Mouse (Mus musculus): ENCODE measurements around the gene Oit1.

Gene Oit1

GRCm38 (mm10) chr14:8335947-8336346, 42.6 kb downstream of the Oit1 start:
- no peak for DNase-seq (ENCODE audit: low spot score in 2 of 2)

- DNase-seq (ENCODE audit: low spot score in 2 of 2) = no peak
Measured at GRCm38 (mm10) chr14:8334511-8334910, 44.0 kb downstream of the Oit1 start.

GRCm38 (mm10) chr14:8332314-8333252, 46.0 kb downstream of the Oit1 start:
- DNase-seq (ENCODE audit: low spot score in 2 of 2) = no peak

- DNase-seq (ENCODE audit: low spot score in 2 of 2) = no peak
Measured at GRCm38 (mm10) chr14:8331307-8331905, 47.1 kb downstream of the Oit1 start.

GRCm38 (mm10) chr14:8330390-8330789, 48.2 kb downstream of the Oit1 start:
- no peak for DNase-seq (ENCODE audit: low spot score in 2 of 2)

- no peak for DNase-seq (ENCODE audit: low spot score in 2 of 2)
Measured at GRCm38 (mm10) chr14:8329552-8329951, 49.0 kb downstream of the Oit1 start.

GRCm38 (mm10) chr14:8327371-8327770, 51.2 kb downstream of the Oit1 start:
- DNase-seq (ENCODE audit: low spot score in 2 of 2) = no peak

GRCm38 (mm10) chr14:8326961-8327360, 51.6 kb downstream of the Oit1 start:
- no peak for DNase-seq (ENCODE audit: low spot score in 2 of 2)

- no peak for DNase-seq (ENCODE audit: low spot score in 2 of 2)
Measured at GRCm38 (mm10) chr14:8325746-8326145, 52.8 kb downstream of the Oit1 start.

- no peak for DNase-seq (ENCODE audit: low spot score in 2 of 2)
Measured at GRCm38 (mm10) chr14:8320528-8320927, 58.0 kb downstream of the Oit1 start.

GRCm38 (mm10) chr14:8317194-8318097, 61.1 kb downstream of the Oit1 start, which contains the start of gene Fam107a:
Fam107a (minus strand) TSS chr14:8318023.
- no peak for DNase-seq (ENCODE audit: low spot score in 2 of 2)

GRCm38 (mm10) chr14:8316366-8317193, 62.0 kb downstream of the Oit1 start:
- no peak for DNase-seq (ENCODE audit: low spot score in 2 of 2)

GRCm38 (mm10) chr14:8315169-8315568, 63.4 kb downstream of the Oit1 start:
- no peak for DNase-seq (ENCODE audit: low spot score in 2 of 2)

- DNase-seq (ENCODE audit: low spot score in 2 of 2) = no peak
Measured at GRCm38 (mm10) chr14:8314536-8314935, 64.0 kb downstream of the Oit1 start.

- DNase-seq (ENCODE audit: low spot score in 2 of 2) = no peak
Measured at GRCm38 (mm10) chr14:8313877-8314276, 64.7 kb downstream of the Oit1 start.

- DNase-seq (ENCODE audit: low spot score in 2 of 2) = no peak
Measured at GRCm38 (mm10) chr14:8309621-8310141, 68.9 kb downstream of the Oit1 start.

GRCm38 (mm10) chr14:8308650-8309049, 69.9 kb downstream of the Oit1 start:
- DNase-seq (ENCODE audit: low spot score in 2 of 2) = no peak

- no peak for DNase-seq (ENCODE audit: low spot score in 2 of 2)
Measured at GRCm38 (mm10) chr14:8306884-8307283, 71.7 kb downstream of the Oit1 start.

GRCm38 (mm10) chr14:8305014-8305413, 73.5 kb downstream of the Oit1 start:
- DNase-seq (ENCODE audit: low spot score in 2 of 2) = no peak

GRCm38 (mm10) chr14:8304082-8304481, 74.5 kb downstream of the Oit1 start:
- DNase-seq (ENCODE audit: low spot score in 2 of 2) = no peak

- no peak for DNase-seq (ENCODE audit: low spot score in 2 of 2)
Measured at GRCm38 (mm10) chr14:8302687-8303086, 75.9 kb downstream of the Oit1 start.

Measured in spleen, postnatal 14 days (tissue).